21 mouse cellular contexts compared by ENCODE assay signal in genomic region chr9:42323238-42323637, GRCm38 (mm10). TPM values are rescaled to one million over a fixed set of nuclear protein-coding genes. Genes with fewer than 3 reads are reported as not detected.
DNase-seq lines count a peak whose midpoint lies in the region; ATAC-seq and TF ChIP-seq lines count a peak whose summit lies in the region.
"Had no signal": no experiment of that assay in that cellular context is flagged by ENCODE, and none has a peak within 500 bp of the region (broad histone marks: within the 10 kb centered on the region; RNA-seq: fewer than 3 reads in every experiment).

No protein-coding gene starts in this region.

- H3K9me3 ChIP-seq in hindbrain, embryonic 14.5 days (ENCODE audit: control insufficient read depth, low read length), result no peaks in the 10 kb centered on the region
- H3K9me3 ChIP-seq: embryonic facial prominence, embryonic 15.5 days; forebrain, embryonic 15.5 days; heart, embryonic 12.5 days; hindbrain, embryonic 12.5 days had no signal

- H3K36me3 ChIP-seq in hindbrain, embryonic 14.5 days (replicated peaks; ENCODE audit: control insufficient read depth, insufficient read depth), result no peaks in the 10 kb centered on the region
- H3K36me3 ChIP-seq: embryonic facial prominence, embryonic 15.5 days; forebrain, embryonic 10.5 days; forebrain, embryonic 15.5 days; heart, embryonic 12.5 days; hindbrain, embryonic 12.5 days had no signal

- DNase-seq in heart, adult 11 months, result peak; percentile 62
- DNase-seq in heart, postnatal 36 days, result no peak
- DNase-seq in left cerebral cortex, postnatal 36 days (ENCODE audit: low spot score in 2 of 2), result peak; percentile 45 to 50
- DNase-seq in left cerebral cortex, postnatal 14 days (ENCODE audit: low spot score in 2 of 2), result no peak
- DNase-seq in hindbrain, embryonic 14.5 days (ENCODE audit: low spot score), result no peak
- DNase-seq: adrenal gland, adult 2 months; adrenal gland, postnatal 25 days; cerebellum, adult 2 months; cerebellum, postnatal 10 days; embryo, embryonic 11 days; gastrocnemius, postnatal 10 days; heart, adult 2 months; heart, postnatal 4 days had no signal

- H3K9ac ChIP-seq in hindbrain, embryonic 14.5 days, result no peak overlapping the region
- H3K9ac ChIP-seq: embryonic facial prominence, embryonic 15.5 days; forebrain, embryonic 15.5 days; heart, embryonic 12.5 days; hindbrain, embryonic 12.5 days had no signal

- 92% methylated on average over 8 of the region's 8 CpGs for whole genome bisulfite sequencing in hindbrain, embryonic 14.5 days

- 0 out of 2 replicates have a peak, but pooled peaks cover 6% of the 10 kb centered on the region for H3K27me3 ChIP-seq in hindbrain, embryonic 14.5 days (ENCODE audit: control insufficient read depth, insufficient read depth, low read length)

- TF ChIP-seq POLR2A in cortical plate, adult 2 months (IDR thresholded peaks at IDR 0.05; ENCODE audit: extremely low read depth, insufficient read depth, low read length), result no peak

- H3K4me1 ChIP-seq in cortical plate, adult 2 months (ENCODE audit: control insufficient read depth, insufficient read depth, low read length), result no peaks in the 10 kb centered on the region
- H3K4me1 ChIP-seq in hindbrain, embryonic 14.5 days (replicated peaks; ENCODE audit: control insufficient read depth, insufficient read depth, low read length), result no peaks in the 10 kb centered on the region
- H3K4me1 ChIP-seq: embryonic facial prominence, embryonic 15.5 days; forebrain, embryonic 10.5 days; heart, embryonic 12.5 days; hindbrain, embryonic 12.5 days had no signal

- TF ChIP-seq CTCF in cortical plate, adult 2 months (IDR thresholded peaks at IDR 0.05; ENCODE audit: extremely low read depth, insufficient read depth, low read length), result no peak

- H3K27ac ChIP-seq in cortical plate, adult 2 months (ENCODE audit: insufficient read depth, low read length), result peak overlapping the region; percentile 51
- H3K27ac ChIP-seq in hindbrain, embryonic 14.5 days, result no peak overlapping the region
- H3K27ac ChIP-seq: embryonic facial prominence, embryonic 15.5 days; forebrain, embryonic 10.5 days; forebrain, embryonic 15.5 days; heart, adult 2 months; hindbrain, embryonic 12.5 days; hindbrain, postnatal 0 days had no signal

- no peak for ATAC-seq in hindbrain, embryonic 14.5 days (ENCODE audit: low FRiP score)
- ATAC-seq: forebrain, embryonic 15.5 days; hindbrain, postnatal 0 days had no signal

- H3K4me3 ChIP-seq in cortical plate, adult 2 months (ENCODE audit: insufficient read depth, low read length), result no peak overlapping the region
- H3K4me3 ChIP-seq in hindbrain, embryonic 14.5 days (replicated peaks; ENCODE audit: low read length), result no peak overlapping the region
- H3K4me3 ChIP-seq: embryonic facial prominence, embryonic 15.5 days; erythroblast, embryonic 14.5 days; forebrain, embryonic 10.5 days; forebrain, embryonic 15.5 days; heart, adult 2 months; heart, embryonic 12.5 days; hindbrain, embryonic 12.5 days had no signal

- no peak overlapping the region for H3K4me2 ChIP-seq in hindbrain, embryonic 14.5 days (replicated peaks)
- H3K4me2 ChIP-seq: embryonic facial prominence, embryonic 15.5 days; forebrain, embryonic 15.5 days; heart, embryonic 12.5 days; hindbrain, embryonic 12.5 days had no signal

- intact Hi-C loops in heart, postnatal 36 days (cut with DNase I), result loop anchor here (10.0 kb wide), 2 partner anchors 362 to 462 kb away; no protein-coding TSS in a partner anchor
- intact Hi-C loops in left cerebral cortex, postnatal 36 days (cut with DNase I), result no loop called here
- intact Hi-C loops in left cerebral cortex, postnatal 14 days (cut with DNase I), result loop anchor here (10.0 kb wide), 1 partner anchor 232 kb away; no protein-coding TSS in a partner anchor

RNA-seq across cellular contexts. Expression of gene Sc5d, which starts 59.2 kb away (rescaled TPM):
- 10 to 100 TPM; 17.0 to 17.6 TPM for total RNA-seq in heart, postnatal 36 days (2021)
- 10 to 100 TPM; 54.7 to 56.5 TPM for total RNA-seq in left cerebral cortex, postnatal 36 days (2021)
- total RNA-seq in left cerebral cortex, postnatal 14 days (2021), result 10 to 100 TPM; 56.3 to 59.5 TPM
- 74.8 and 90.6 TPM in 2 replicates for polyA plus RNA-seq in cortical plate, adult 2 months (2012; rRNA removed)
- 88.1 and 89.3 TPM in 2 replicates for polyA plus RNA-seq in hindbrain, embryonic 14.5 days (2014; fragmentation: Nextera tagmentation; extraction: Ambion mirVana)

Comparison
In these comparisons a context has a peak if more than half of its experiments do, and no peak if none do; other contexts are left out.
1. DNase-seq: peak in heart, adult 11 months (single experiment) and left cerebral cortex, postnatal 36 days (2 of 2); none in heart, postnatal 36 days (0 of 2), left cerebral cortex, postnatal 14 days (0 of 2) and hindbrain, embryonic 14.5 days (single experiment).